Mouse (Mus musculus) neural tube, embryonic 15.5 days (tissue): Measurements from ENCODE around the gene D130052B06Rik. TPM values are rescaled to one million over a fixed set of nuclear protein-coding genes. Genes with fewer than 3 reads are reported as not detected.

Experiments used
- ATAC-seq: fragments of 200-750 bp; cut with Nextera tagmentation; 2 replicates; pipeline ENCODE4 v1.8.0; 2017; ENCODE audit warnings: mild to moderate bottlenecking, moderate TSS enrichment, moderate library complexity; ENCODE audit not compliant: low FRiP score
- H3K27ac ChIP-seq: fragments of 300-500 bp; sonication (generic); replicated peaks from 2 replicates; pipeline ENCODE4 v1.5.1; 2015; ENCODE audit warnings: mild to moderate bottlenecking, inconsistent platforms
- H3K27me3 ChIP-seq: fragments of 300-500 bp; sonication (generic); replicated peaks from 2 replicates; pipeline ENCODE4 v1.6.1; 2015; ENCODE audit warnings: inconsistent platforms
- H3K36me3 ChIP-seq: fragments of 300-500 bp; sonication (generic); 2 replicates; pipeline ENCODE4 v1.6.1; 2015; ENCODE audit warnings: inconsistent platforms
- H3K4me1 ChIP-seq: fragments of 300-500 bp; sonication (generic); 2 replicates; pipeline ENCODE4 v1.6.1; 2015; ENCODE audit warnings: inconsistent platforms
- H3K4me2 ChIP-seq: fragments of 300-500 bp; sonication (generic); 2 replicates; pipeline ENCODE4 v1.6.1; 2015; ENCODE audit warnings: inconsistent platforms, mild to moderate bottlenecking, moderate library complexity
- H3K4me3 ChIP-seq: fragments of 300-500 bp; sonication (generic); replicated peaks from 2 replicates; pipeline ENCODE4 v1.5.1; 2015; ENCODE audit warnings: mild to moderate bottlenecking, inconsistent platforms
- H3K9ac ChIP-seq: fragments of 300-500 bp; sonication (generic); replicated peaks from 2 replicates; pipeline ENCODE4 v1.6.1; 2015; ENCODE audit warnings: mild to moderate bottlenecking, inconsistent platforms
- H3K9me3 ChIP-seq: fragments of 300-500 bp; sonication (generic); replicated peaks from 2 replicates; pipeline ENCODE4 v1.6.1; 2016; ENCODE audit warnings: inconsistent platforms
- WGBS: fragments of 180-500 bp; shearing (Covaris S2); methylation state at CpG from one replicate; pipeline ENCODE4 v1.1.7; 2015; ENCODE audit warnings: mixed read lengths; 5-methylcytosine and 5-hydroxymethylcytosine counted together
- polyA plus RNA-seq: library from polyadenylated mRNA; unstranded; fragments of >200 nt; fragmentation: Nextera tagmentation; extraction: Ambion mirVana; gene quantifications from 2 replicates; pipeline ENCODE4 v1.2.1, GENCODE M21; 2015

The D130052B06Rik gene
- polyA plus RNA-seq, 1 experiment from 2014 or later: 0.09 TPM

GRCm38 (mm10) chr11:33668376-33668775 lies 69.3 kb downstream of the D130052B06Rik start:
- H3K4me3 ChIP-seq: no peak overlapping the region
- no peak for ATAC-seq
- no peaks in the 10 kb centered on the region for H3K27me3 ChIP-seq
- no peaks in the 10 kb centered on the region for H3K9me3 ChIP-seq
- no peak overlapping the region for H3K27ac ChIP-seq
- no peak overlapping the region for H3K9ac ChIP-seq
- H3K4me1 ChIP-seq: peaks cover 39% of the 10 kb centered on the region
- no peaks in the 10 kb centered on the region for H3K36me3 ChIP-seq
- 40% methylated on average over 6 of the region's 6 CpGs for WGBS
- H3K4me2 ChIP-seq: no peak overlapping the region

GRCm38 (mm10) chr11:33670105-33670965 lies 71.2 kb downstream of the D130052B06Rik start:
- H3K9me3 ChIP-seq: no peaks in the 10 kb centered on the region
- peak overlapping the region; percentile 73 for H3K27ac ChIP-seq
- ATAC-seq: peak; percentile 73
- H3K36me3 ChIP-seq: no peaks in the 10 kb centered on the region
- H3K4me1 ChIP-seq: peaks cover 36% of the 10 kb centered on the region
- no peaks in the 10 kb centered on the region for H3K27me3 ChIP-seq
- H3K4me3 ChIP-seq: no peak overlapping the region
- H3K9ac ChIP-seq: no peak overlapping the region
- WGBS: 30% methylated on average over 10 of the region's 10 CpGs
- no peak overlapping the region for H3K4me2 ChIP-seq

Other genes starting within 250 kb of the D130052B06Rik start
- gene Ranbp17, start 85.6 kb upstream of the D130052B06Rik start, polyA plus RNA-seq: 9.0 and 9.4 TPM in 2 replicates
- 0.14 TPM in 1 of 2 replicates, not detected in the other for gene Gabrp, start 20.3 kb upstream of the D130052B06Rik start, polyA plus RNA-seq